Mouse (Mus musculus): ENCODE results near the gene Tmem247. TPM values are rescaled to one million over a fixed set of nuclear protein-coding genes. Genes with fewer than 3 reads are reported as not detected.

Gene Tmem247
- polyA plus RNA-seq (2012) = not detected in 2 replicates

DNA sequence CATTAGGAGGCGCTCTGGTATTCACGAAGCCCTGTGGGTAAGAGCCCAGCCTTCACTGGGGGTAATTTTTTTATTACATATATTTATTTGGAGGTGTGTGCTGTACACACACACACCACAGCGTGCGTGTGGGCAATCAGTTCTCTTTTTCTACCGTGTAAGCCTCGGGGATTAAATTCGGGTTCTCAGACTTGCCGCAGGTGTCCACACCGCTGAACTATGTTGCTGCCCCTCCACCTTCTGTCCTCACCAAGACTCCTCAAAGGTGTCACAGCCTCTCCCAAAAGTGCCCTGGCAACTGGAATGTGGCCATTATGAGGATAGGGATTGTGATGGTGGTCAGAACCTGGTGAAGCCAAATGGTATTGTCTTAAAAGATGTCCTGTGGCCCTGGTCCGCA is at the start of gene Tmem247:
Gene Tmem247, plus strand, starts transcription at position 301 of the 400 bp plus-strand sequence.
- no peak for TF ChIP-seq GATA1 (IDR thresholded peaks at IDR 0.05; ENCODE audit: low read length)

DNA sequence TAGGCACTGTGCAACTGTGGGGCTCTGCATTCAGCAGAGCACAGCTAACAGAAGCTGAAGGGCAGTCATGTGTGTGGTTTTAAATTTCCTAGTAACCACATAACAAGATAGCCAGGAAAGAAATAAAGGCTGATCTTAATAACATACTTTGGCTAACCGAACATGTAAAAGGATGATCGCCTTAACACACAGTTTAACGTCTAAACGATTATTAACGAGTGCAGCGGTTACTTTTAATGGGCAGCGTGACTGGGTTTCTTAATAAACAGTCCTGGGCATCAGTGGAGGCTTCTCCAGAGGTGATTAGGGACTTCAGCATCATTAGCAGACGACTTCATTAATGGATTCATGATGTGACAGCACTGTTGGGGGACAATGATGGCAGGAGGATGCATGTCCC is 46.6 kb upstream of the Tmem247 start:
- TF ChIP-seq GATA1 (IDR thresholded peaks at IDR 0.05; ENCODE audit: low read length) = no peak

DNA sequence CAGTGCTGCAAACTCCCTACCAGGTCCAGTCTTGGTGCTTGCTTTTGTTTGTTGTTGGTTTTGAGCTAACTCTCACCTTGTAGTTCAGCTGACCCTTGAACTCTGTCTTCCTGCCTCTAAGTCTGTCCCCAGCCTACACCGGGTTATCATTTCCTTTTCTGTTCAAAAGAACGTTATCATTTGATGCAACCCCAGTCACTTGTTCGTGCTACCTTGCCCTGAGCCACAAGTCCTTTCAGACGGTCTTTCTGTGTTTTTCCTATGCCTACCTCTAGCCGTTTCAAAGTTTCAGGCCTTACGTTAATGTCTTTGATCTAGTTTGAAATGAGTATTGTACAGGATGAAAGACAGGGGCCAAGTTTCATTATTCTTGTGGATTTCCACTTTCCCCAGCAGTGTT is 44.5 kb upstream of the Tmem247 start:
- TF ChIP-seq GATA1 (IDR thresholded peaks at IDR 0.05; ENCODE audit: low read length) = no peak

DNA sequence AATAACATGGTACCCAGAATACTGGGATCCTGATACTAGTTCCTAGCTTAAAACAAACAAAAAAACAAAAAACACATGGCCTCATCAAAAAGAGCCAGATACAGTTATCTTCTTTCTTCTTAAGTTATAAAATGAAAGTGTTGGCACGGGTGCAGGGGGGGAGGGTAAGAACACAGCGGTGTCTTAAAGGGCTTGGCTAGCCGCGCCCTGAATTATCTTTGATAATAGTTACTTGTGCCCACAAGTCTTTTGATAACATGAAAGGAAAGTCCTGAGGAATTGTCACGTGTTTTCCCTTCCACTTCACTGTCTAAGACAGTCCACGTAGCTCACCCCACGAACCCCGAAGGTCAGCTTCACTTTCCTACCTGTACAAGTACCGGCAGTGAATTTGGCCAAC is 40.2 kb upstream of the Tmem247 start:
- TF ChIP-seq GATA1 (IDR thresholded peaks at IDR 0.05; ENCODE audit: low read length) = no peak

- TF ChIP-seq GATA1 (IDR thresholded peaks at IDR 0.05; ENCODE audit: low read length) = no peak
These were observed 39.4 kb upstream of the Tmem247 start for GRCm38 (mm10) chr17:86877747-86878146.

- TF ChIP-seq GATA1 (IDR thresholded peaks at IDR 0.05; ENCODE audit: low read length) = no peak
These were observed 37.1 kb upstream of the Tmem247 start for GRCm38 (mm10) chr17:86880056-86880455.

- TF ChIP-seq GATA1 (IDR thresholded peaks at IDR 0.05; ENCODE audit: low read length) = no peak
These were observed 36.6 kb upstream of the Tmem247 start for GRCm38 (mm10) chr17:86880461-86881044.

GRCm38 (mm10) chr17:86895191-86895590 is 22.0 kb upstream of the Tmem247 start:
- no peak for TF ChIP-seq GATA1 (IDR thresholded peaks at IDR 0.05; ENCODE audit: low read length)

- no peak for TF ChIP-seq GATA1 (IDR thresholded peaks at IDR 0.05; ENCODE audit: low read length)
These were observed 19.5 kb upstream of the Tmem247 start for GRCm38 (mm10) chr17:86897486-86898165.

DNA sequence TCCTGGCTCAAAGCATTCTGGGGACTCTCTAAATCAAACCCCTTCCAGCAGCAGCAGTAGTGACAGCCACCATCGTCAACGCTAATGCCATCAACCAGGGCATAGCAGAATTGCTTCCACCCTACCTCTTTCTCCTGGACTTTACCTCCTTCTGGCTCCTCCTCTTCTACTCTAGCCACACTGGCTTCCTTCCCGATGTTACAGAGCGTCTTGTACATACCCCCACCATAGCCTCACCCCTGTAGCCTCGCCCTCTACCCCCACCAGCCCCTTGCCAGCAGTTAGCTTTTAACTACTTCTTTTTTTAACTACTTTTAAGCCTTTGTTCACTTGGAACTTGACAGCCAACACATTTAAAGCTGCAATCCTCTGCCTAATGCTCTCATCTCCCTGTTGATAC is 17.3 kb upstream of the Tmem247 start:
- TF ChIP-seq GATA1 (IDR thresholded peaks at IDR 0.05; ENCODE audit: low read length) = no peak

GRCm38 (mm10) chr17:86900564-86900963 is 16.6 kb upstream of the Tmem247 start:
- no peak for TF ChIP-seq GATA1 (IDR thresholded peaks at IDR 0.05; ENCODE audit: low read length)

- no peak for TF ChIP-seq GATA1 (IDR thresholded peaks at IDR 0.05; ENCODE audit: low read length)
These were observed 14.6 kb upstream of the Tmem247 start for GRCm38 (mm10) chr17:86902399-86903067.

GRCm38 (mm10) chr17:86903596-86903995 is 13.6 kb upstream of the Tmem247 start:
- no peak for TF ChIP-seq GATA1 (IDR thresholded peaks at IDR 0.05; ENCODE audit: low read length)

DNA sequence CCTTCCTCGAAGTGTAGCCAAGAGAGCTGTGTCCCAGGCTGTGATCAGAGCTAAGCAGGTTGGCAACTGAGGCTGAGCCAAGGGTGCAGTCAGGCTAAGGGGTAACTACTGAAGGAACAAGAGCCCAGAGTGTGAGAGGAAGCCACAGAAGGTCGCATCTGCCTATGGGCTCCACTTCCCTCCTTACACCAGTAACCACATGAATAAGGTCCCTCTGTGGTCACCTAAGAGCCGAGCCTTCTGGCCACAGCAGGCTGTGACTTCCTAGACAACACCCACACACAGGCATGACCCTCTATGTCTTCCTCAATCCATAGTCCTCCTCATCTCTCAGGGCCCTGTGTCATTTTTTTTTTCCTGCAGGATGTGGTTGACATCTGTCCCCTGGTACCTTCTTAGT is 12.9 kb upstream of the Tmem247 start:
- TF ChIP-seq GATA1 (IDR thresholded peaks at IDR 0.05; ENCODE audit: low read length) = no peak

- TF ChIP-seq GATA1 (IDR thresholded peaks at IDR 0.05; ENCODE audit: low read length) = no peak
These were observed 11.6 kb upstream of the Tmem247 start for GRCm38 (mm10) chr17:86905297-86906135.

DNA sequence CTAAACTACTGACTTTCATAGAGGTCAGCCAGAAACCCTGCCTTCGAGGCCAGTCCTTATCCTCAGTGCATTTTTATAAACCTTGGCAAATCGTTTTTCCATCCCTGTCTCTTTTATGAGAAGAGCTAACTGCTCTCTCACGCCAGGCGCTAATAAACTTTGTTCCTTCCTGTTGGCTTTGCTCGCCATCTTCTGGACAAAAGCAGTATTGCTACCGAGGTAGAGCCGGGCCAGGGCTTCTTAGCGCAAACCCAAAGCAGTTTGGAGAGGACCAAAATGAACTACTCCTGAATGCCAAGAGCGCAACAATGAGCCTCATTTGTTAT is 11.0 kb upstream of the Tmem247 start:
- TF ChIP-seq GATA1 (IDR thresholded peaks at IDR 0.05; ENCODE audit: low read length) = no peak
